Mouse (Mus musculus) myocyte (in vitro differentiated cells): ENCODE measurements at regions not wholly inside any gene's neighbourhood (a gene's known extent, or its start where the extent isn't known, plus 50 kb on each side); places are given as distances from the start of the nearest gene placed in this dataset.

Experiments
- H3K27me3 ChIP-seq: one replicate; pipeline ENCODE4 v1.6.1; 2011; ENCODE audit not compliant: control insufficient read depth, insufficient read depth, insufficient read length
- H3K36me3 ChIP-seq: one replicate; pipeline ENCODE4 v1.6.1; 2011; ENCODE audit not compliant: control insufficient read depth, insufficient read depth
- H3K4me2 ChIP-seq: one replicate; pipeline ENCODE4 v1.6.1; 2011; ENCODE audit warnings: low read depth, control low read depth
- H3K4me3 ChIP-seq: one replicate; pipeline ENCODE4 v1.5.1; 2011; ENCODE audit warnings: mild to moderate bottlenecking, control low read depth, moderate library complexity
- H3K79me2 ChIP-seq: one replicate; pipeline ENCODE4 v1.6.1; 2011; ENCODE audit not compliant: control insufficient read depth, insufficient read depth
- H3ac ChIP-seq: one replicate; pipeline ENCODE4 v1.6.1; 2011; ENCODE audit not compliant: control insufficient read depth, insufficient read length
- CEBPB ChIP-seq: IDR thresholded peaks from 2 replicates; pipeline ENCODE4 v1.6.1; 2011; ENCODE audit warnings: mild to moderate bottlenecking, moderate library complexity; ENCODE audit not compliant: poor library complexity, insufficient read depth, severe bottlenecking
- E2F4 ChIP-seq: IDR thresholded peaks from one replicate; pipeline ENCODE4 v1.6.1; 2011; ENCODE audit warnings: mild to moderate bottlenecking, control low read depth, moderate library complexity; ENCODE audit not compliant: insufficient read depth
- MAX ChIP-seq: IDR thresholded peaks from one replicate; pipeline ENCODE4 v1.6.1; 2011; ENCODE audit warnings: low read depth, mild to moderate bottlenecking, control low read depth
- MYOD1 ChIP-seq, 3 experiments: IDR thresholded peaks; one replicate each; pipeline ENCODE4 v1.6.1; 2011; ENCODE audit warnings: control low read depth in 2 of 3, low read depth in 2 of 3, mild to moderate bottlenecking in 2 of 3, moderate library complexity in 1 of 3; ENCODE audit not compliant: insufficient read length in 2 of 3, control insufficient read depth in 1 of 3
- MYOG ChIP-seq, 3 experiments: IDR thresholded peaks; one replicate each; pipeline ENCODE4 v1.6.1; 2011; ENCODE audit warnings: control low read depth in 2 of 3, low read depth in 2 of 3, mild to moderate bottlenecking in 2 of 3; ENCODE audit not compliant: insufficient read length in 2 of 3, control insufficient read depth in 1 of 3, insufficient read depth in 1 of 3
- POLR2A ChIP-seq: IDR thresholded peaks from one replicate; pipeline ENCODE4 v1.6.1; 2011; ENCODE audit warnings: low read depth, mild to moderate bottlenecking, control low read depth, moderate library complexity; ENCODE audit not compliant: insufficient read length
- POLR2AphosphoS2 ChIP-seq: IDR thresholded peaks from one replicate; pipeline ENCODE4 v1.6.1; 2011; ENCODE audit warnings: low read depth, control low read depth; ENCODE audit not compliant: insufficient read length
- REST ChIP-seq: IDR thresholded peaks from one replicate; pipeline ENCODE4 v1.6.1; 2011; ENCODE audit warnings: mild to moderate bottlenecking, control low read depth, moderate library complexity; ENCODE audit not compliant: insufficient read depth, insufficient read length
- SRF ChIP-seq: IDR thresholded peaks from one replicate; pipeline ENCODE4 v1.6.1; 2011; ENCODE audit warnings: low read depth; ENCODE audit not compliant: control insufficient read depth, insufficient read length
- TCF12 ChIP-seq: IDR thresholded peaks from one replicate; pipeline ENCODE4 v1.6.1; 2011; ENCODE audit warnings: mild to moderate bottlenecking, control low read depth; ENCODE audit not compliant: poor library complexity, insufficient read depth, severe bottlenecking
- TCF3 ChIP-seq: IDR thresholded peaks from one replicate; pipeline ENCODE4 v1.6.1; 2011; ENCODE audit warnings: low read depth, control low read depth; ENCODE audit not compliant: insufficient read length
- USF1 ChIP-seq: IDR thresholded peaks from one replicate; pipeline ENCODE4 v1.6.1; 2011; ENCODE audit warnings: low read depth, mild to moderate bottlenecking, control low read depth, moderate library complexity

GRCm38 (mm10) chr14:25402409-25402808, 56.6 kb upstream of the Zmiz1 start:
- H3K36me3 ChIP-seq, result no peaks in the 10 kb centered on the region
- H3K27me3 ChIP-seq, result no peaks in the 10 kb centered on the region
- no peak overlapping the region for H3ac ChIP-seq
- no peaks in the 10 kb centered on the region for H3K79me2 ChIP-seq
- no peak overlapping the region for H3K4me3 ChIP-seq
- no peak overlapping the region for H3K4me2 ChIP-seq
- TF ChIP-seq REST, result no peak
- no peak for TF ChIP-seq USF1
- TF ChIP-seq SRF, result no peak
- no peak for TF ChIP-seq MAX
- no peak for TF ChIP-seq CEBPB
- TF ChIP-seq POLR2A, result no peak
- TF ChIP-seq POLR2AphosphoS2, result no peak

GRCm38 (mm10) chr14:25405191-25405590, 53.8 kb upstream of the Zmiz1 start:
- Histone ChIP-seq H3K27me3 (no peaks in the 10 kb centered on the region), H3K4me3 (no peak overlapping the region), H3K36me3 (no peaks in the 10 kb centered on the region), H3K4me2 (no peak overlapping the region), H3K79me2 (no peaks in the 10 kb centered on the region), H3ac (no peak overlapping the region)
- TF ChIP-seq MYOG (IDR thresholded peaks at IDR 0.05; ENCODE audit: control insufficient read depth in 1 of 3, insufficient read depth in 1 of 3, insufficient read length in 2 of 3, low read depth in 2 of 3), result no peak
- TF ChIP-seq POLR2A, result no peak
- TF ChIP-seq USF1, result no peak
- no peak for TF ChIP-seq MYOD1 (IDR thresholded peaks at IDR 0.05; ENCODE audit: control insufficient read depth in 1 of 3, insufficient read length in 2 of 3, low read depth in 2 of 3)
- TF ChIP-seq E2F4, result no peak
- TF ChIP-seq TCF12, result no peak
- TF ChIP-seq REST, result no peak
- TF ChIP-seq CEBPB, result no peak
- TF ChIP-seq TCF3, result no peak
- no peak for TF ChIP-seq POLR2AphosphoS2
- TF ChIP-seq SRF, result no peak
- no peak for TF ChIP-seq MAX

GRCm38 (mm10) chr14:25406059-25406458, 52.9 kb upstream of the Zmiz1 start:
- no peak for TF ChIP-seq CEBPB
- no peak for TF ChIP-seq MAX
- TF ChIP-seq USF1, result no peak
- TF ChIP-seq POLR2A, result no peak
- no peak for TF ChIP-seq TCF12
- TF ChIP-seq E2F4, result no peak
- TF ChIP-seq TCF3, result no peak
- TF ChIP-seq REST, result no peak
- TF ChIP-seq SRF, result no peak
- no peak for TF ChIP-seq POLR2AphosphoS2
- no peak for TF ChIP-seq MYOD1 (IDR thresholded peaks at IDR 0.05; ENCODE audit: control insufficient read depth in 1 of 3, insufficient read length in 2 of 3, low read depth in 2 of 3)
- no peak for TF ChIP-seq MYOG (IDR thresholded peaks at IDR 0.05; ENCODE audit: control insufficient read depth in 1 of 3, insufficient read depth in 1 of 3, insufficient read length in 2 of 3, low read depth in 2 of 3)
- Histone ChIP-seq H3K79me2 (no peaks in the 10 kb centered on the region), H3K4me2 (no peak overlapping the region), H3K4me3 (no peak overlapping the region), H3K36me3 (no peaks in the 10 kb centered on the region), H3ac (no peak overlapping the region), H3K27me3 (no peaks in the 10 kb centered on the region)

GRCm38 (mm10) chr14:25406613-25407012, 52.4 kb upstream of the Zmiz1 start:
- TF ChIP-seq TCF3, result no peak
- TF ChIP-seq TCF12, result no peak
- TF ChIP-seq REST, result no peak
- no peak for TF ChIP-seq SRF
- no peak for TF ChIP-seq MYOD1 (IDR thresholded peaks at IDR 0.05; ENCODE audit: control insufficient read depth in 1 of 3, insufficient read length in 2 of 3, low read depth in 2 of 3)
- TF ChIP-seq POLR2AphosphoS2, result no peak
- TF ChIP-seq CEBPB, result no peak
- TF ChIP-seq MAX, result no peak
- TF ChIP-seq MYOG (IDR thresholded peaks at IDR 0.05; ENCODE audit: control insufficient read depth in 1 of 3, insufficient read depth in 1 of 3, insufficient read length in 2 of 3, low read depth in 2 of 3), result no peak
- no peak for TF ChIP-seq E2F4
- no peak for TF ChIP-seq USF1
- no peak for TF ChIP-seq POLR2A
- no peak overlapping the region for H3K4me3 ChIP-seq
- H3K4me2 ChIP-seq, result no peak overlapping the region
- no peaks in the 10 kb centered on the region for H3K27me3 ChIP-seq
- no peaks in the 10 kb centered on the region for H3K79me2 ChIP-seq
- no peaks in the 10 kb centered on the region for H3K36me3 ChIP-seq
- H3ac ChIP-seq, result no peak overlapping the region

- Histone ChIP-seq H3K4me2 (no peak overlapping the region), H3ac (no peak overlapping the region), H3K79me2 (no peaks in the 10 kb centered on the region), H3K4me3 (no peak overlapping the region), H3K36me3 (no peaks in the 10 kb centered on the region), H3K27me3 (no peaks in the 10 kb centered on the region)
- TF ChIP-seq POLR2A, result no peak
- TF ChIP-seq TCF3, result no peak
- TF ChIP-seq CEBPB, result no peak
- TF ChIP-seq MYOD1 (IDR thresholded peaks at IDR 0.05; ENCODE audit: control insufficient read depth in 1 of 3, insufficient read length in 2 of 3, low read depth in 2 of 3), result no peak
- no peak for TF ChIP-seq TCF12
- TF ChIP-seq REST, result no peak
- TF ChIP-seq MYOG (IDR thresholded peaks at IDR 0.05; ENCODE audit: control insufficient read depth in 1 of 3, insufficient read depth in 1 of 3, insufficient read length in 2 of 3, low read depth in 2 of 3), result no peak
- no peak for TF ChIP-seq MAX
- TF ChIP-seq E2F4, result no peak
- TF ChIP-seq SRF, result no peak
- TF ChIP-seq USF1, result no peak
- TF ChIP-seq POLR2AphosphoS2, result no peak
These were observed 51.9 kb upstream of the Zmiz1 start for GRCm38 (mm10) chr14:25407111-25407510.
